Mouse (Mus musculus) midbrain, embryonic 16.5 days (tissue): Measurements from ENCODE around the gene Gm10665. TPM values are rescaled to one million over a fixed set of nuclear protein-coding genes. Genes with fewer than 3 reads are reported as not detected.
"Not testable (repeated sequence)": the region's sequence is repeated elsewhere in the genome, so short reads cannot be mapped to it uniquely, and the experiment has no call there.

ENCODE experiments used
- ATAC-seq: fragments of 200-750 bp; cut with Nextera tagmentation; 2 replicates; pipeline ENCODE4 v1.8.0; 2017; ENCODE audit warnings: moderate TSS enrichment
- H3K27ac ChIP-seq: fragments of 300-500 bp; sonication (generic); 2 replicates; pipeline ENCODE4 v1.5.1; 2014; ENCODE audit warnings: mild to moderate bottlenecking, low read length, mixed read lengths
- H3K27me3 ChIP-seq: fragments of 300-500 bp; sonication (generic); 2 replicates; pipeline ENCODE4 v1.6.1; 2014; ENCODE audit warnings: low read depth, low read length, mixed read lengths; ENCODE audit not compliant: control insufficient read depth, insufficient read depth
- H3K36me3 ChIP-seq: fragments of 300-500 bp; sonication (generic); 2 replicates; pipeline ENCODE4 v1.6.1; 2014; ENCODE audit warnings: mild to moderate bottlenecking, low read length, moderate library complexity, mixed read lengths; ENCODE audit not compliant: control insufficient read depth, insufficient read depth
- H3K4me1 ChIP-seq: fragments of 300-500 bp; sonication (generic); 2 replicates; pipeline ENCODE4 v1.6.1; 2014; ENCODE audit warnings: mild to moderate bottlenecking, low read length, mixed read lengths; ENCODE audit not compliant: control insufficient read depth, insufficient read depth
- H3K4me2 ChIP-seq: fragments of 300-500 bp; sonication (generic); 2 replicates; pipeline ENCODE4 v1.6.1; 2014; ENCODE audit warnings: mild to moderate bottlenecking, low read length, mixed read lengths
- H3K4me3 ChIP-seq: fragments of 300-500 bp; sonication (generic); 2 replicates; pipeline ENCODE4 v1.5.1; 2014; ENCODE audit warnings: low read depth, mild to moderate bottlenecking, low read length, moderate library complexity, mixed read lengths
- H3K9ac ChIP-seq: fragments of 300-500 bp; sonication (generic); 2 replicates; pipeline ENCODE4 v1.6.1; 2014; ENCODE audit warnings: low read depth, low read length, mixed read lengths
- H3K9me3 ChIP-seq: fragments of 300-500 bp; sonication (generic); replicated peaks from 2 replicates; pipeline ENCODE4 v1.6.1; 2014; ENCODE audit warnings: mild to moderate bottlenecking, low read length, mixed read lengths; ENCODE audit not compliant: control insufficient read depth, poor library complexity, severe bottlenecking
- WGBS: fragments of 180-500 bp; shearing (Covaris S2); extraction: QIAGEN DNeasy Blood & Tissue Kit; methylation state at CpG from one replicate; pipeline ENCODE4 v1.1.7; 2014; 5-methylcytosine and 5-hydroxymethylcytosine counted together
- polyA plus RNA-seq: library from polyadenylated mRNA; unstranded; fragments of >200 nt; fragmentation: Nextera tagmentation; extraction: Ambion mirVana; gene quantifications from 2 replicates; pipeline ENCODE4 v1.2.1, GENCODE M21; 2015

The Gm10665 gene
- not detected in 2 replicates for polyA plus RNA-seq

- not testable (repeated sequence) for H3K4me1 ChIP-seq, H3K4me3 ChIP-seq, H3K9me3 ChIP-seq, H3K36me3 ChIP-seq, H3K27ac ChIP-seq, H3K9ac ChIP-seq, H3K27me3 ChIP-seq, ATAC-seq, H3K4me2 ChIP-seq
- WGBS, result no CpG with 5 or more reads among the region's 5 CpGs
Measured at GRCm38 (mm10) chr7:22463975-22464374, at the start of gene Gm10665. Gm10665 (minus strand) TSS chr7:22464075.

GRCm38 (mm10) chr7:22499578-22499977 lies 35.7 kb upstream of the Gm10665 start, which contains the start of gene Vmn1r151:
Vmn1r151 (minus strand) TSS chr7:22499678.
- H3K27ac ChIP-seq, H3K4me1 ChIP-seq, H3K4me3 ChIP-seq, ATAC-seq, H3K9me3 ChIP-seq, H3K9ac ChIP-seq, H3K36me3 ChIP-seq, H3K27me3 ChIP-seq, H3K4me2 ChIP-seq: not testable (repeated sequence)
- 28% methylated on average over 1 of the region's 3 CpGs for WGBS

GRCm38 (mm10) chr7:22438129-22438528 lies 25.7 kb downstream of the Gm10665 start, which contains the start of gene Vmn1r149:
Vmn1r149 (minus strand) TSS chr7:22438229.
- ATAC-seq, H3K36me3 ChIP-seq, H3K27me3 ChIP-seq, H3K4me3 ChIP-seq, H3K4me1 ChIP-seq, H3K27ac ChIP-seq, H3K4me2 ChIP-seq, H3K9me3 ChIP-seq, H3K9ac ChIP-seq: not testable (repeated sequence)
- WGBS, result no CpG with 5 or more reads among the region's 2 CpGs

DNA sequence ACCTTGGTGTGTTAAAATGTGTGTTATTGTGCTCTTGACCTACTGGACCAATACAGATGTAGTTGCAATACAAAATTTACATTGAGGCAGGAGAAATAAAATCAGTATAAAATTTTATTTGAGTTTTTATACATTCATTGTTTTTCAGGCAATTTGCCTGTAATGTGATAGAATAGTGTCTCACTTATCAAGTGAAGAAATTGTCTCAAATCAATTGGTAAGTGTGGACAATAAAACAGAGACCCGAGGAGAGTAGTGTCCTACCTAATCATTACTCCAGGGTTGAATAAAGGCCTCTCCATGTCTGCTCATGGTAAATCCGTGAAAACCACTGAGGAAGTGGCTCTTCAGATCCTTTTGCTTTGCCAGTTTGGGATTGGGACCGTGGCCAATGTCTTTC lies 50.6 kb downstream of the Gm10665 start, which contains the start of gene Vmn1r148:
TSS of gene Vmn1r148 (plus strand) at position 301 of the 400 bp plus-strand sequence.
- not testable (repeated sequence) for H3K36me3 ChIP-seq, H3K27me3 ChIP-seq, H3K27ac ChIP-seq, ATAC-seq, H3K4me1 ChIP-seq, H3K9me3 ChIP-seq, H3K9ac ChIP-seq, H3K4me3 ChIP-seq, H3K4me2 ChIP-seq
- WGBS, result no CpG with 5 or more reads among the region's 3 CpGs

Other genes with a start within 250 kb of the Gm10665 start
- not detected in 2 replicates for gene Gm8453, start 234.6 kb downstream of the Gm10665 start, polyA plus RNA-seq
- not detected in 2 replicates for gene Gm4187, start 134.4 kb downstream of the Gm10665 start, polyA plus RNA-seq
- not detected in 2 replicates for gene Gm8660, start 93.0 kb downstream of the Gm10665 start, polyA plus RNA-seq
- not detected in 2 replicates for gene Vmn1r148, start 50.5 kb downstream of the Gm10665 start, polyA plus RNA-seq
- gene Vmn1r149, start 25.8 kb downstream of the Gm10665 start, polyA plus RNA-seq, result not detected in 2 replicates
- gene Vmn1r151, start 35.6 kb upstream of the Gm10665 start, polyA plus RNA-seq, result not detected in 2 replicates
- not detected in 2 replicates for gene Vmn1r152, start 58.9 kb upstream of the Gm10665 start, polyA plus RNA-seq
- gene Gm8677, start 70.8 kb upstream of the Gm10665 start, polyA plus RNA-seq, result not detected in 2 replicates
- gene Gm4201, start 101.3 kb upstream of the Gm10665 start, polyA plus RNA-seq, result not detected in 2 replicates
- gene Gm4565, start 124.1 kb upstream of the Gm10665 start, polyA plus RNA-seq, result not detected in 2 replicates
- gene Vmn1r155, start 193.9 kb upstream of the Gm10665 start, polyA plus RNA-seq, result not detected in 2 replicates
- gene Gm8693, start 228.2 kb upstream of the Gm10665 start, polyA plus RNA-seq, result not detected in 2 replicates